Mouse (Mus musculus): ENCODE results near the gene Kxd1.

The Kxd1 gene

DNA sequence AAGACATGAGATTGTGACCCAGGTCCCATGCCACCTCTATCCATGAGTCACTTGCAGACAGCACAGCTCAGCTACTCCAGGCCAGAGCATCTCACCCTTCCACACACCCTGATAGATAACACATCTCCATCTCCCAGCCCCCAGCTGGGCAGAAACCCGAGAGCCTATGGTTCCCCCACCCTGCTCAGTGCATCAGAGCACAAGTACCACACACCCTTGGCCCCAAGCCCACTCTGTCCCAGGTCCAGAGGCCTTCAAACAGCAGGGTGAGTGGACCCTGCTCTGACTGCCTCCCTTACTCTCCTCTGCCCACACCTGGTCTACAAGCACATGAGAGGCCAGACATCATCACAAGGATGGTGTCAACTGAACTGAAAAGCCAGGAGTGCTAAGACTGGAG is 59.8 kb downstream of the Kxd1 start:
- no peak for DNase-seq (ENCODE audit: low spot score)

- no peak for DNase-seq (ENCODE audit: low spot score)
Observed at GRCm38 (mm10) chr8:70467229-70467725, 60.5 kb downstream of the Kxd1 start.

- no peak for DNase-seq (ENCODE audit: low spot score)
Observed at GRCm38 (mm10) chr8:70466771-70467170, 61.0 kb downstream of the Kxd1 start.

- no peak for DNase-seq (ENCODE audit: low spot score)
Observed at GRCm38 (mm10) chr8:70466305-70466704, 61.5 kb downstream of the Kxd1 start.

DNA sequence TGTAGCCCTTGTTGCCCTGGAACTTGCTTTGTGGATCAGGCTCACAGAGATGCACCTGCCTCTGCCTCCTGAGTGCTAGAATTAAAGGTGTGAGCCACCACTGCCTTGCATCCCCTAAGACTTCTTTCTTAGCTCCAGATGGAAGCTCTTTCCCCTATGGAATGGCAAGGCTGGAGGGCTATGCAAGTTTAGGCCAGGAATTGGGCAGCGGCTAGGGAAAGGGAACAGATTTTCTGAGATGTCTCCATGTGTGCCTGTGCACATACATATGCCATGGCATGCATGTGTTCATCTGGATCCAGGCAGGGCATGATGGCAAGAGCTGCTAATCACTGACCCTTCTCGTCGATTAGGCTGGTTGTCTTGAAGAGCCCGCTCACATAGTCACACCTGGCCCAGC is 62.1 kb downstream of the Kxd1 start:
- no peak for DNase-seq (ENCODE audit: low spot score)

GRCm38 (mm10) chr8:70464162-70464561 is 63.6 kb downstream of the Kxd1 start:
- no peak for DNase-seq (ENCODE audit: low spot score)

DNA sequence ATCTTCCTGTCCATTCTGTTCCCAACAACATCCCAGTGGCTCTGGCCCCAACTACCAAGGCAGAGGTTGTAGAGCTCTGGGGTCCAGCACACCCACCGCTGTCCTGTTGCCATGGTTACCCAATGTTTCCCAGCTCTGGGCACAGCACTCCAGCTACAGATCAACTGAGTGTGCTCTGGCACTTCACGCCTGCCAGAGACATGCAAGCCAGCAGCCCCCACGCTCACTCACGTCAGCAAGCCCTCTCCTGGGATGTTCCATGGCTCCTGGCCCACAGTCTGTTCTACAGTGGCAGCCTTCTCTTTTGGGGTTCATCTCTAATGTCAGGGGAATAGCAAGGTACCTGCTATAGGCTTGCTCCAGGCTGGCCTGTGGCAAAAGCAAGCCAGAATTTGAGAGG is 64.5 kb downstream of the Kxd1 start:
- DNase-seq (ENCODE audit: low spot score), result no peak

GRCm38 (mm10) chr8:70462516-70462813 is 65.3 kb downstream of the Kxd1 start:
- no peak for DNase-seq (ENCODE audit: low spot score)

GRCm38 (mm10) chr8:70461765-70462515 is 65.8 kb downstream of the Kxd1 start:
- no peak for DNase-seq (ENCODE audit: low spot score)

DNA sequence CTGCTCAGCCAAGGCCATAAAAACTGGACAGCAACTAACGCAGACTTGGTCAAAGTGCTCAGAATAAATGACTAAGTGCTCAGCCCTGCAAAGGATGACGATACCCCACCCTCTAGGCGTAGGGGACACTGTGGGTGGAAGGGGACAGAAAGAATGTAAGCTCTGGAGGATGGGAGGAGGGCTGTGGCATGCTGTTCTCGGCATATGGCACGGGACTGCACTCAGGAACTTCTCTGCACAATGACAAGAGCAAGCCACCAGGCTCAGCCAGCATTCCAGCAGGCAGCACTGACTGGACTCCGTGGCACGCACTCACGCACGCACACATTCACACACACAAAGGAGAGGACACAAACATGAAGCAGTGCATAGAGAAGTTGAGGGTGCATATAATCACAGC is 67.2 kb downstream of the Kxd1 start:
- no peak for DNase-seq (ENCODE audit: low spot score)

DNA sequence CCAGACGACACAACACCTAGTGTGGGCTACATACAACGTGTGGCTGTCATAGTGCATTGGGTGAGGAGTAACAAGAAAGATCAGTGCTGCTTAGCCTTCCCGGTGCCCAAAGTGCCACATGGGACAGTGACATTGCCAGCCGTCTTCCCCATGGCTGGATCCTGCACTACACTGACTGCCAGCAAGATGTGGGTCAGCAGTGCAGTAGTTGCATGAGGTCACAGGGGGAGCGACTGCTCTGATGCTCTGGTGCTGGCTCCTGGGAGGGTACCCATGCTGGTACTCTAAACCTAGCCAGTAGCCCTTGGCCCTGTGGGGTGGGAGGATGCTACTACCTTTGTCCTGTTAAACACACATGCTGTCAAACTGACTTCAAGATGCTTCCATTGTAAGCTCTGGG is 67.6 kb downstream of the Kxd1 start:
- DNase-seq (ENCODE audit: low spot score), result no peak

- no peak for DNase-seq (ENCODE audit: low spot score)
Observed at GRCm38 (mm10) chr8:70459636-70460035, 68.1 kb downstream of the Kxd1 start.

DNA sequence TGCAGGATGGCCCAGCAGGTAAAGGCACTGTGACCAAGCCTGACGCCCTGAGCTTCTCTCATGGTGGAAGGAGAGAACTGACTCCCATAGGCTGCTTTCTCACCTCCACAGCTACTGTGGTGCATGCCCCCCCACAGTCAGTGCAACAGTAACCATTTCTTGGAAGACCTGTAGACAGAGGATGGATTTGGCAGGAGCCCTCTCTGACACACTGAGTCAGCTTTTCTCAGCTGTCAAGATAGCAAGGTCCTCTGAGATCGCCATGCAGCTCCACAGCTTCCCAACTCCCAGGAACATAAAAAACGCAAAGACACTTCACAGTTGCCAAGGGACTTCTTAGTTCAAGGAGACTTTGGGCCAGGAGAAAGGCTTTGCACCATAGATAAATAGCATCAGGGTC is 69.3 kb downstream of the Kxd1 start:
- DNase-seq (ENCODE audit: low spot score), result no peak

All from lung, postnatal 25 days (tissue).